Mouse (Mus musculus) hindbrain, embryonic 16.5 days (tissue): ENCODE data around the gene Cdh23. TPM values are rescaled to one million over a fixed set of nuclear protein-coding genes. Genes with fewer than 3 reads are reported as not detected.

Source experiments
- ATAC-seq: fragments of 200-750 bp; cut with Nextera tagmentation; 2 replicates; pipeline ENCODE4 v1.8.0; 2017; ENCODE audit warnings: moderate TSS enrichment, moderate library complexity
- H3K27ac ChIP-seq: fragments of 300-500 bp; sonication (generic); 2 replicates; pipeline ENCODE4 v1.5.1; 2014; ENCODE audit warnings: low read depth, mild to moderate bottlenecking, control low read depth, low read length, moderate library complexity
- H3K27me3 ChIP-seq: fragments of 300-500 bp; sonication (generic); replicated peaks from 2 replicates; pipeline ENCODE4 v1.6.1; 2014; ENCODE audit warnings: low read length; ENCODE audit not compliant: control insufficient read depth, insufficient read depth
- H3K36me3 ChIP-seq: fragments of 300-500 bp; sonication (generic); 2 replicates; pipeline ENCODE4 v1.6.1; 2014; ENCODE audit warnings: mild to moderate bottlenecking, low read length, moderate library complexity, mixed read lengths; ENCODE audit not compliant: control insufficient read depth, insufficient read depth
- H3K4me1 ChIP-seq: fragments of 300-500 bp; sonication (generic); 2 replicates; pipeline ENCODE4 v1.6.1; 2014; ENCODE audit warnings: low read depth, low read length; ENCODE audit not compliant: control insufficient read depth, insufficient read depth
- H3K4me2 ChIP-seq: fragments of 300-500 bp; sonication (generic); 2 replicates; pipeline ENCODE4 v1.6.1; 2014; ENCODE audit warnings: mild to moderate bottlenecking, low read length, control low read depth, moderate library complexity
- H3K4me3 ChIP-seq: fragments of 300-500 bp; sonication (generic); 2 replicates; pipeline ENCODE4 v1.5.1; 2014; ENCODE audit warnings: mild to moderate bottlenecking, low read length, control low read depth, moderate library complexity
- H3K9ac ChIP-seq: fragments of 300-500 bp; sonication (generic); 2 replicates; pipeline ENCODE4 v1.6.1; 2014; ENCODE audit warnings: low read depth, mild to moderate bottlenecking, control low read depth, low read length, moderate library complexity
- H3K9me3 ChIP-seq: fragments of 300-500 bp; sonication (generic); 2 replicates; pipeline ENCODE4 v1.6.1; 2014; ENCODE audit warnings: mild to moderate bottlenecking, low read length, moderate library complexity; ENCODE audit not compliant: control insufficient read depth
- WGBS: fragments of 180-500 bp; shearing (Covaris S2); extraction: QIAGEN DNeasy Blood & Tissue Kit; methylation state at CpG from one replicate; pipeline ENCODE4 v1.1.7; 2014; 5-methylcytosine and 5-hydroxymethylcytosine counted together
- polyA plus RNA-seq: library from polyadenylated mRNA; unstranded; fragments of >200 nt; fragmentation: Nextera tagmentation; extraction: Ambion mirVana; gene quantifications from 2 replicates; pipeline ENCODE4 v1.2.1, GENCODE M21; 2015

Gene Cdh23
- polyA plus RNA-seq, 1 experiment from 2014 or later, result 6.1 TPM

DNA sequence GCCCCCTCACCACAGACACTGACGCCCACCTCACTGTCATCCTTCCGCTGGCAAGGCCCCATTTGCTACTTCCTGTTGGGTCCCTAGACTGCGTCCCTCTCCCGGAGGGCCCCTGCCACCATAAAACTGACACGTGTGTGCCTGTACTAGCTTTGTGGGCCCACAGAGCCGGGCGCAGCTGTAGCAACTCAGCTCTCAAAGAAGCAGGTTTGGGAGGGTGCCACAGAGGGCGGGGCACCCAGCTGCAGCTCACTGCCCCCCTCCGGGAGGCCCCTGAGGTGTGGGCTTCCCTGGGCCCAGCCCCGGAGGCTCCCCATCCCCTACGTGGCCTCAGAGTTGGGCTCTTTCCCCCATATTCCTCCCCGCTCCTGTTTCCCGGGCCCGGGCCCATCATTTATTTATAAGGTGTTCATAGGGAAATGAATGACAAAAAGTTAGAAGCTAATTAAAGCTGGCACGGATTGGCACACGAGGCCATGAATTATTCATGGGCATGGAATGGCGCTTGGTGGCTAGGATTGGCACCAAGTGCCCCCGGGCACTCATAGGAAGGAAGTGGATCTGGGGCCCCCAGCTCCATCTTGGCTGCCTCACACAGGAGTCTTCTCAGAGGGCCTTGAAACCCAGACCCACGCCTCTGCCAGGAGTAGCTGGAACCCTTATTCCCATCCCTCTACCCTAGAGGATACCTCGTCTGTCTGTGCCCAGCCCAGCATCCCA is 4.5 kb downstream of the Cdh23 start:
- no peak overlapping the region for H3K4me2 ChIP-seq
- no peaks in the 10 kb centered on the region for H3K9me3 ChIP-seq
- peaks cover 22% of the 10 kb centered on the region for H3K27me3 ChIP-seq
- 53% methylated on average over 20 of the region's 20 CpGs for WGBS
- ATAC-seq, result peak; percentile 26; the same call in 1 of the 2 replicates
- no peaks in the 10 kb centered on the region for H3K36me3 ChIP-seq
- H3K4me1 ChIP-seq, result peaks cover 6% of the 10 kb centered on the region
- H3K27ac ChIP-seq, result no peak overlapping the region
- H3K4me3 ChIP-seq, result no peak overlapping the region
- H3K9ac ChIP-seq, result no peak overlapping the region

DNA sequence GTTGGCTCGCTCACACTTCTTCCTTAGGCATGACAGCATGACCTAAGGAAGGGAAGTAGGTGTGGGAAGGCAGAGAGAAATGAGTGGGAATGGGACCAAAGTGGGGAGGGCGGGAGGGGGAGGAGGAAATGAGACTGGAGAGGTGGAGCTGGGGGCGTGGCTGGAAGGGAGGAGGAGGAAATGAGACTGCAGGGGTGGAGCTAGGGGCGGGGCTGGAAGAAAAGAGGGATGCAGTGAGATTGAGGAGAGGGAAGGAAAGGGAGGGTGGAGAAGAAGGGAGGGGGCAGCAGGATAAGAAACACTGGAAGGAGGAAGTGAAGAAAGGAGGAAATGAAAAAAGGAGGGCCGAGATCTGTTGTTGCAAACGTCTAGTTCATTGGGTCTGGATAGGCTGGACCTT is 5.3 kb downstream of the Cdh23 start:
- H3K4me3 ChIP-seq, result no peak overlapping the region
- peaks cover 15% of the 10 kb centered on the region for H3K4me1 ChIP-seq
- H3K9me3 ChIP-seq, result no peaks in the 10 kb centered on the region
- 54% methylated on average over 6 of the region's 6 CpGs for WGBS
- H3K36me3 ChIP-seq, result no peaks in the 10 kb centered on the region
- ATAC-seq, result no peak
- no peak overlapping the region for H3K4me2 ChIP-seq
- H3K27ac ChIP-seq, result no peak overlapping the region
- H3K9ac ChIP-seq, result no peak overlapping the region
- H3K27me3 ChIP-seq, result peaks cover 31% of the 10 kb centered on the region

DNA sequence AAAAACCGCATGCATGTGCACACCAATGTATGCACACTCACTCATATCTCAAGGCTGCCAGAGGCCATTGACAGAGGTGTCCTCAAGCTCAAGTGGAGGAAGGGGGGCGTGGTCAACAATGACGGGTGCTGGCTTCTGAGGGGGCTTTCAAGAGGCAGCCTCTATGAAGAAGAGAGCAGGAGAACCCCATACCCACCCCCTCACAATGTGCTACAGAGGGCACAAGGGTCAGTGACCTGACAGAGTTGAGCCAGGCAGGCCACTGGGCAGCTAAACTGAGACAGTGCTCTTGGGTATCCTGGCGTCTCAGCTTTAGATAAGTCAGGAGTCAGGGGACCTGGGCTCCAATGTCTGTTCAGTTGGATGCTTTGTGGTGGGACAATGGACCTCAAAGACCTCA is 6.9 kb downstream of the Cdh23 start:
- Histone ChIP-seq H3K4me1 (peaks cover 17% of the 10 kb centered on the region), H3K4me3 (no peak overlapping the region), H3K27ac (no peak overlapping the region), H3K27me3 (peaks cover 44% of the 10 kb centered on the region), H3K36me3 (no peaks in the 10 kb centered on the region), H3K9me3 (no peaks in the 10 kb centered on the region), H3K4me2 (no peak overlapping the region), H3K9ac (no peak overlapping the region)
- no peak for ATAC-seq
- WGBS, result 83% methylated on average over 4 of the region's 4 CpGs

GRCm38 (mm10) chr10:60687011-60687776 is 9.1 kb downstream of the Cdh23 start:
- H3K4me2 ChIP-seq, result peak overlapping the region; percentile 98

GRCm38 (mm10) chr10:60686641-60686975 is 9.7 kb downstream of the Cdh23 start:
- Histone ChIP-seq H3K36me3 (no peaks in the 10 kb centered on the region), H3K4me3 (peak overlapping the region; percentile 58), H3K4me1 (peaks cover 15% of the 10 kb centered on the region), H3K9ac (peak overlapping the region; percentile 68), H3K4me2 (peak overlapping the region; percentile 98), H3K27me3 (peaks cover 50% of the 10 kb centered on the region), H3K9me3 (no peaks in the 10 kb centered on the region), H3K27ac (no peak overlapping the region)
- 0% methylated on average over 31 of the region's 37 CpGs for WGBS
- no peak for ATAC-seq

More at GRCm38 (mm10) chr10:60687011-60687776, 9.1 kb downstream of the Cdh23 start:
- Histone ChIP-seq H3K4me3 (peak overlapping the region; percentile 58), H3K9me3 (no peaks in the 10 kb centered on the region), H3K27me3 (peaks cover 50% of the 10 kb centered on the region), H3K9ac (peak overlapping the region; percentile 68), H3K27ac (no peak overlapping the region; the same call in 1 of the 2 replicates), H3K4me1 (peaks cover 17% of the 10 kb centered on the region), H3K36me3 (no peaks in the 10 kb centered on the region)
- ATAC-seq, result peak; percentile 87
- under 1% methylated on average over 71 of the region's 76 CpGs for WGBS

GRCm38 (mm10) chr10:60685764-60686640 is 10.3 kb downstream of the Cdh23 start:
- ATAC-seq, result no peak
- 9% methylated on average over 50 of the region's 50 CpGs for WGBS
- H3K4me2 ChIP-seq, result peak overlapping the region; percentile 98
- peak overlapping the region; percentile 68; the same call in 1 of the 2 replicates for H3K9ac ChIP-seq
- no peak overlapping the region for H3K27ac ChIP-seq
- peaks cover 50% of the 10 kb centered on the region for H3K27me3 ChIP-seq
- H3K4me3 ChIP-seq, result peak overlapping the region; percentile 58
- no peaks in the 10 kb centered on the region for H3K9me3 ChIP-seq
- no peaks in the 10 kb centered on the region for H3K36me3 ChIP-seq
- peaks cover 12% of the 10 kb centered on the region for H3K4me1 ChIP-seq

GRCm38 (mm10) chr10:60678926-60679325 is 17.4 kb downstream of the Cdh23 start:
- H3K27me3 ChIP-seq, result peaks cover 2% of the 10 kb centered on the region; the same call in 1 of the 2 replicates
- no peaks in the 10 kb centered on the region for H3K4me1 ChIP-seq
- no peaks in the 10 kb centered on the region for H3K9me3 ChIP-seq
- H3K36me3 ChIP-seq, result no peaks in the 10 kb centered on the region
- H3K27ac ChIP-seq, result no peak overlapping the region
- H3K4me3 ChIP-seq, result no peak overlapping the region
- H3K9ac ChIP-seq, result no peak overlapping the region
- WGBS, result 91% methylated on average over 3 of the region's 3 CpGs
- ATAC-seq, result no peak
- H3K4me2 ChIP-seq, result no peak overlapping the region

GRCm38 (mm10) chr10:60677319-60677718 is 19.0 kb downstream of the Cdh23 start:
- no peak for ATAC-seq

More at GRCm38 (mm10) chr10:60677319-60677718, 19.0 kb downstream of the Cdh23 start:
- H3K36me3 ChIP-seq, result no peaks in the 10 kb centered on the region
- no peak overlapping the region for H3K9ac ChIP-seq
- H3K9me3 ChIP-seq, result no peaks in the 10 kb centered on the region
- no peak overlapping the region for H3K4me3 ChIP-seq
- no peaks in the 10 kb centered on the region for H3K4me1 ChIP-seq
- H3K27me3 ChIP-seq, result no peaks in the 10 kb centered on the region; the same call in 1 of the 2 replicates
- WGBS, result 74% methylated on average over 4 of the region's 4 CpGs
- no peak overlapping the region for H3K27ac ChIP-seq
- no peak overlapping the region for H3K4me2 ChIP-seq
